Mouse (Mus musculus) kidney, adult 11 months (tissue): ENCODE measurements at regions not wholly inside any gene's neighbourhood (a gene's known extent, or its start where the extent isn't known, plus 50 kb on each side); places are given as distances from the start of the nearest gene placed in this dataset.

Experiments
- DNase-seq: peaks from one replicate; pipeline ENCODE4 v3.0.0; 2022

DNA sequence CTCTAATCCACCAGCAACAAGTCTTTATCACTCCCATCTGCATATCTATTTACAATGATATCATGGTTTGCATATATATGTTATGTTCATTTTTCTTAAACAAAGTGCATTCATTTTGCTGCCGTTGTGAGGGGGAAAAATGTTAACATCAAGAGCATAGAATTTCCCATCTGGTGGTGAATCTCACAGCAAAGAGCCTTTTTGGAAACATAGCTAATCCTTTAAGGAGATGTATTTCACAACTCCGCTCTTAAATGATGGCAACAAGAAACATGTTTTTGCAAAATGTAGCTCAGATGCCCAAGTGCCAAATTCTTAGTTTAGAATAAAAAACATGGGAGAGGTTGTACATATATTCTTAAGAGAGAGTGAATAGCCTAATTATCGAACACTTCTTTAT is 99.3 kb upstream of the Col1a2 start:
- no peak for DNase-seq

DNA sequence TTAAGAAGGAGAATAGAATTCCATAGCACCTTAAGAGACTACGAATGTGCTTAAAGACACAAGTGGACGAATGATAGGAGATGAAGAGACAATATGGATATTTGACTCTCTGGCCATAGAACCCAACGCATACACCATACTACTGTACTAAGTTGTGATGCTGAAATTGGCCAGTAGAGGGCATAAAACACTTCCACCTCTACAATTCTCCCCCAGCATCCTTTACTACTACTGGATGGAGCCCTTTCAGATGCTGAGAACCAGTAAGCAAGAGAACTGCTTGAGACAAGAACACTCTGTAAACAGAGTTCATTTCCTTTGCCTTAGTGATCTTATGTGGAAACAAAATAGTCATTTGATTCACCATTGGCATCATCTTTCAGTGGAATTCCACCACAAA is 96.9 kb upstream of the Col1a2 start:
- no peak for DNase-seq

DNA sequence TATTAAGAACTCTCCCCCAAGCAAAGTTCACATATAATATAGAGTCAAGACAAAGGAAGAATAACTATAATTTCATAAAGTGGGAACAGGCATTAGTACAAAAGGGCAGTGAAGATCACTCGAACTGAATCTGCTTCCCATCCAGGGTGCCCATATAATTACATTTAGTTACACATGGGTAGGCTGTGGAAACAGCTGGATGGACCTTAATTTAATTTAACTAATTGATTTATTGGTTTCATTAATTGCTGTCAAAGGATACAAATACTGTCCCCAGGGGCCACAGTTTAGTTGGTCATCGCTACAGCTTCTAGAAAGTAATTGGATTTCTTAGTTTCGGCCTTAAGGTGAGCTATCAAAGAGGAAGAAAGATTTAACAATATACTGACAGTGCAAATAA is 91.4 kb upstream of the Col1a2 start:
- DNase-seq: no peak

DNA sequence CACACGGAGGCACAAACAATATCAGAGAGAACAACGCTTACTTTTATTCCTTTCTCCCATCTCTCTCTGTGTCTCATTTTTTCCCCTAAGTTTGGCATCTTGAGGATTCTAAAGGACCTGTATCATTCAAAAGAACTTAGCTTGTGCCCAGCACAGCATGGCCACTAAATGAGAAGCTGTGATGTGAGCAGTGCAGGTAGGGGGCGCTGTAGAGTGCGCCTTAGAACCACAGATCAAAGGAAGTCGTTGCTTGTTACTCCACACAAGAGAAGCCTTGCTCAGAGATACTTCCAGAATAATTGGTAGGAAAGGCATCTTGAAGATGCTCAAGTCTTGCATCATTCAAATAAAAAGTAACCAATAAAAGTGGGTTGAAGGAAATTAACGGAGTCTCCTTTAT is 90.4 kb upstream of the Col1a2 start:
- peak; percentile 14 for DNase-seq

DNA sequence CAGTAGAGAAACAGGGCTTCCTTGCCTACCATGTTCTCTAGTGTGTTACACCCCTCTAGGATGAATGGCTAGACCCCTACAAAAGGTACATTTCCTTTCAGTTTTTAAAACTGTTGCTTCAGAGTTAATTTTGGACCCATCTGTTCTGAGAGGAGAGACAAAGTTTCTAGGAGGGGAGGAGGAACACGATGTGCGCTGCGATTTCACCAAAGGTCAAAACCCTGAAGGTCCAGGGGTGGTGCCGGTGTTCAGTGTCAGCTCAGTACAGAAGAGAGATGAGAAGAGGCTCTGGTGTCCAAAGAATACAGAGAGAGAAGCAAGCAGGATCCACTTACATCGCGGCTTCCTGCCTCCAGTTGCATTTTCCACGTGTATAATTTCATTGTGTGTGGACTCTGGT is 89.4 kb upstream of the Col1a2 start:
- no peak for DNase-seq

DNA sequence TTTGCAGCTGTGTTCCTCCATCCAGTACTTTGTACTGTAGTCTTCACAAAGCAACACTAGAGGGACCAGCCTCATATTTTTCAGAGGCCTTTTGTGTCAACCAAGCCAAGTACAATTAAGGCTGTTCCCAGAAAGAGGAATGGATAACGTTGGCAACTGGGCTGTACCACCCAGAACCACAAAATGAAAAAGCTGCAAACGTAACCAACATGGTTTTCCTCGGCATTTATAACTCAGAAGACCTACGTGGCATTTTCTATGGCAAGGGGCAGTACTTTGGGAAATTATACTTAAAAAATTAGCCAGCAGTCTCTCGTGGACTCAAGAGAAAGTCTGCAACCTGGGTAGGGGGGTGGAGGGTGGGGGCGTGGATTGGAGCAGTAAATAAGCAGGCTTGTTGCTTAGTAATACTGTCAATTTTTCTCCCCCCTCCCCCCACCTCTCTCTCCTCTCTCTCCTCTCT is 87.3 kb upstream of the Col1a2 start:
- no peak for DNase-seq

DNA sequence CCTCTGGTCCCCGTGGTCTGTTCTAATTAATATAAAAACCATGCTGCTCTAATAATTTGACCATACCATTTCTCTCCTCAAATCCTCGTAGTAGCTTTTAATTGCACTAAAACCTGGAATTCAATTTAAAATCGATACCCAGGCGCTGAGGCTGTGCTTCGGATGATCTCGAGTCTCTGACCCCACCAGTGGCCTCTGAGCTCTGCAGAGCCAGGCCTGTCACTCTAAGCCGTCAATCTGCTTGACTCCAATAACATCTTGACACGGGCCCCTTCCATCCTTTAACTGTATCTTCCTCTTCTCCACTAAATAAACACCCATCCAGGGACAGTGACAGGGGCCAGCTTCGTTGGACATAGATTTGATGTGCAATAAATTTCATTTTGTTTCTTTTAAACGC is 86.2 kb upstream of the Col1a2 start:
- DNase-seq: no peak

DNA sequence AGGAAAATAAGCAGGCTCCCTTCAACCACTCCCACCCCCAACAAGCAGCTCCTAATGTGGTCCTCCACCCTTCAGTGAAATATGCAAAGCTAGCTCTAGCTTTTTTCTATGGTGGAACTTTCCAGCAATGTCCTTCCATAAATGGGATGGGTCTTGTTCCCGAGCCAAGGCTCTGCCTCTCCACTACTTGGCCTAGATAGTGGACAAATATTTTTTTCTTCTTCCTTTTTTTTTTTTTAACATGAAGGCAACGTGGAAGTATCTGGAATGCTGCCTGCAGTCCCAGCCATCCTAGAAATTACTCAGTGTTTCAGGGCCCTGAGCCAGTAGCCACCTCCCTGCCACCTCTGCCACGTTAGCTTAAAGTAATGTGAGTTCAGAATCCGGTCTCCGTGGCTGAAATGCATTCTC is 85.7 kb upstream of the Col1a2 start:
- DNase-seq: peak; percentile 28

DNA sequence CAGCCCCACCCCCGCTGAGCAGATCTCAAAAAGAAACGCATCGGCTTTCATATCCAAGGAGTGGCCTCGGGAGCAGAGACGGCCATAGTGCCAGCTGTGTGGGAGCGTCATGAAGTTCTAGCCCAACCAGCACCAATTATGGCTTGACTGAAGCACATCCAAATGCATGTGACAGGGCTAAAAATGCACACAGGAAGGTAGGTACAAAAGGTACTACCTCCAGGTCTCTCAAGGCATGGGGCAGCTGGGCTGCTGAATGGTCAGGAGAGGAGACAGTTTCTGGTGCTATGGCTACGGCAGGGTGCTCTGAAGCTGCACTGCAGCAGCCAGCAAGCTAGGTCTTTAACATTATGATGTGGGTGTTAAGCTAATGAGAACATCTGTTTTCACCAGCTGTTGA is 83.1 kb upstream of the Col1a2 start:
- DNase-seq: no peak

DNA sequence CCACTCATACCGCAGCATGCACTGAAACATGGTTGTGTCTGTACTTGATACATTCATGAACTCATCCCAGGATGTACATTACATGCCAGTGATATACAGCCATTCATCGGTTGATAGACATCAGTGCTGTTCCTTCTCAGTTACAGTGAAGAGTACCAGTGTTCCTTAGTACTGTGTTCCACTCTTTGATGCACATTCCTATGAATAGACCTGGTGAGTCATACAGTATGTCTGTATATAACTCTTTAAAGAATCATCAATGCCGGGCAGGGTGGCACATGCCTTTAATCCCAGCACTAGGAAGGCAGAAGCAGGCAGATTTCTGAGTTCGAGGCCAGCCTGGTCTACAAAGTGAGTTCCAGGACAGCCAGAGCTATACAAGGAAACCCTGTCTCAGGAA is 77.5 kb upstream of the Col1a2 start:
- DNase-seq: no peak

DNA sequence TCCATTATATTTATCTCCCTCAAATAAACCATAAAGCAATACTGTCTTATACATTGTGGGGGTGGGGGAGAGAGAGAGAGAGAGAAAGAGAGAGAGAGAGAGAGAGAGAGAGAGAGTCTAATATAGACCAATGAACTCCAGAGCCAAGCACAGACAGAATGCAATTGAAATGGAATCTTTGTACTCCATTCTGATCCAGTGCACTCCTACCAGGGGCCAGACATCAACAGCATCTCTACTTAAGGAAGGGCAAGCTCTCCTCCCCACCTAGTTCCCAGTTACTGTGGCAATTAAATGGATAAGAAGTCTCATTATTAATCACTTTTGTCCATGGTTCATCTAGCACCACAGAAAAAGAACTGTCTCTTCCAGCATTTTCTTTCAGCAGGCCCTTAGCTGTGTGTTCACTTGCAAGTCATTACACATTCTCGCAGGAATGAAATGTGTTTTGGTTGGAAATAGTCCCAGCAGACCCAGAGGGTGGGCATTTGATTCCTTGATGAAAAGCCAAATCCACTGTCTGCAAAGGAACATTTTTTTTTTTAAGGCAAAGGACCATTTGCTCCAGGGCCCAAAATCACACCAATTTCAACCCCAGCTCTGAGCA is 73.8 kb upstream of the Col1a2 start:
- no peak for DNase-seq

DNA sequence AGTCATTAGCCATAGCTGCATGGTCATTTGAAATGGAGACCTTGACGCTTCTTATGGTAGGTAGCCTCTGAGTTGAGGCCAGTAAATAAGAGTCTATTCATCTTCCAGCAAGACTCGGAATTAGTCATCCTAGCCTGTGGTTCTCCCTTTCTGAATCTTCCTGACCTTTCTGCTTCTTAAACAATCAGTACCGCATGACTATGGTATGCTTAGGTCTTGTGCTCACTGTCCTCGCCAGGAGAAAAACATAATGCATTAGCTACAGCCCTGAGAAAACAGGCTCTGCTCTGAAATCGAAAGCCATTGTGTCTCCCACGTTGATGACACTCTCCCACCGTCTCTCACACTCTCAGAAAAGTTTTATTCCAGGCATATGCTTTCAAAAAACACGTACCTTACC is 72.4 kb upstream of the Col1a2 start:
- DNase-seq: no peak

DNA sequence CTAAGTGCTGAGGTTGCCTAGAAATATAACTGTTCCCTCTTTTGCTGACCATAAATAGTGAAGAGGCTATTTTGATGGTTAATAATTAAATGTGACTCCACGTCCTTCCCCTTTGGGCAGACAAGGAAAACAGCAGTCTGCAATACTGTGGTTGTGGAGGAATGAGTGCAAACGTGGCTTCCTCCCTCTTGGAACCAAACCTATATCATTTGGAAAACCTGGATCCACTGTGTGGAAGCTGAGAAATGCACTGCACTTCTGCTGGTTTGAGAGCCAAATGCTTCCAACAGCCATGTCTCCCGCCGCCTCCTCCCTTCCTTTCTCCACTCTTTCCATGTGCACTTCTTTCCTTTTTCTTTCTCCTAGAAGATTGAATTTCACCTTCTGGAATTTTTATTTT is 68.2 kb upstream of the Col1a2 start:
- no peak for DNase-seq

DNA sequence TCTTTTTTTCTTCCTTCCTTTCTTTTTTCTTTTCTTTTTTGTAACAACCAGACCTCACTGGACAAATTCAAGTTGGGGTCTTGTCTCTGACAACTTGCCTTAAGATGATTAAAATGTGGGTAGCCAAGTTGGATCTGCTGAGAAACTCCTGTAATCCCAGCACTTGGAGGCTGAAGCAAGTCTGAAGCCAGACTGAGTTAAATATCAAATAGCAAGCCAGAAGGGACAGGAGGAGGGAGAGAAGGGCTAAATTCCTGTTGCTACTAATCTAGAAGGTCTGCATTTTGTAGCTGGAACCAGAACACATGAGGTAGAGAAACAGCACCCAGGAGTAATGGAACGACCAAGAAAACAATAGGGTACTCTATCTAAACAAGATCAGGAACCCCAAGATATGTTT is 67.7 kb upstream of the Col1a2 start:
- DNase-seq: no peak

DNA sequence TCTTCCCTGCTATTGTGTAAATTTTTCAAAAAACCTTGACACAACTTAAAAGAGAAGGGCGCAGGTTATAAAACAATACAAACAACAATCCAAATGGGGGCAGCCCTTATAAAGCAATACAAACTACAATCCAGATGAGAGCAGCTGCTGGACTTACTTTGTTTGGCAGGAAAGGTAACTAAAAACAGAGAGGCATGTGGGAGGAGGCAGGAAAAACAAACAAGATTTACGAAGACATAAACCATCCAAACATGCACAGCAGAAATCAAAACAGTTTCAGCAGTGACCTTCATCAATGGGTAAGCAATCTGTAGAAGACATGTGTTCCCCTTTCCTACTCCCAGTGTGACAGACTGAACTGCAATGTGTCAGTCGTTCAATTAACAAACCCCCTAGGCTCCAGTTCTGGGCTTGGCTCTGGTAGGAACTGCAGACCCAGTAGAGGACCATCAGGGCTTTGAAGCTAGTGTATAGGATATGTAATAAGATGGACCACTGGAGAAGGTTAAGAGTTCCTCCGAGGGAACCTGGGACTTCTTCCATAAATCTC is 62.9 kb upstream of the Col1a2 start:
- no peak for DNase-seq

DNA sequence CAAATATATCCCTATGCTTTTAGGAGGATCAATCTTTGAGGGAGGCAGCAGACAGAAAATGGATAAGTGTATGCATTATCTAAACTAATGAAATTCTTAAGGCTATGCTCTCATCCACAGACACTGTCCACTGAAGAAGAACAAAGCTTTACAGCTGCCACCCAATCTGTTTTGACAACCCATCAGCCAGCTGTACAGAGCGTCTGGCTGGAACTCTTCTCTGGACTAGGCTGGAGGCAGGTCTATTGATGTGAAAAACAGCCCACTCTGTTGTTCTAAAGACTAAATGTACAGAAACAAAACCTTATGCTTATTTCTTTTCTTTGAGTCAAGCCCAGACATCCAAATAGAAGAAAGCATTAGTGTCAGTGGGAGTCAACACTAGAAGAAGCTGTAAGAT is 58.7 kb upstream of the Col1a2 start:
- no peak for DNase-seq

DNA sequence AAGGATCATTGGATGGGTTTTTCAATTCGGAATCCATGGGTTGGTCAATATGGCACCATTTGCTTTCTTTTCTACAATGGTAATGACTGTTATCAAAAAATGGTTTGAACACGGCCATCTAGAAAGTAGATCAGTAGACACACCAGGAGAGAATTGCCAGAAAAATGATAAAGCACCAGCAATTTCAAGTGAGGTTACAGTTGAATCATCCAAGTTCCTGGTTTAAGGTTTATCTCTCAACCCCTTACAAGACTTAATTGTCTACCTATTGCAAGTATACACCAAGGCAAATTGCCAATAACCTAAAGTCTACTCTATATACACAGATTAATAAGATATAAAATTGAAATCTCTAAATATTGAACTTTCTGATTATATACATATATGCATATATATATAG is 53.4 kb upstream of the Col1a2 start:
- no peak for DNase-seq
